Mouse (Mus musculus) liver, embryonic 15.5 days (tissue): ENCODE data around the gene Ifrd1. TPM values are rescaled to one million over a fixed set of nuclear protein-coding genes. Genes with fewer than 3 reads are reported as not detected.
A peak's percentile ranks its signal among the peaks of the same experiment; 100 is the strongest.

Source experiments
- ATAC-seq: fragments of 200-750 bp; cut with Nextera tagmentation; 2 replicates; pipeline ENCODE4 v1.8.0; 2017; ENCODE audit warnings: moderate number of reproducible peaks, mild to moderate bottlenecking, moderate library complexity; ENCODE audit not compliant: insufficient read depth
- H3K27ac ChIP-seq: fragments of 300-500 bp; sonication (generic); replicated peaks from 2 replicates; pipeline ENCODE4 v1.5.1; 2015; ENCODE audit warnings: mild to moderate bottlenecking, inconsistent platforms
- H3K27me3 ChIP-seq: fragments of 300-500 bp; sonication (generic); 2 replicates; pipeline ENCODE4 v1.6.1; 2015; ENCODE audit warnings: mild to moderate bottlenecking, inconsistent platforms
- H3K36me3 ChIP-seq: fragments of 300-500 bp; sonication (generic); replicated peaks from 2 replicates; pipeline ENCODE4 v1.6.1; 2015; ENCODE audit warnings: moderate library complexity, mild to moderate bottlenecking, inconsistent platforms
- H3K4me1 ChIP-seq: fragments of 300-500 bp; sonication (generic); replicated peaks from 2 replicates; pipeline ENCODE4 v1.6.1; 2015; ENCODE audit warnings: inconsistent platforms
- H3K4me2 ChIP-seq: fragments of 300-500 bp; sonication (generic); 2 replicates; pipeline ENCODE4 v1.6.1; 2015; ENCODE audit warnings: moderate library complexity, mild to moderate bottlenecking, inconsistent platforms
- H3K4me3 ChIP-seq: fragments of 300-500 bp; sonication (generic); replicated peaks from 2 replicates; pipeline ENCODE4 v1.5.1; 2015; ENCODE audit warnings: mild to moderate bottlenecking, inconsistent platforms
- H3K9ac ChIP-seq: fragments of 300-500 bp; sonication (generic); 2 replicates; pipeline ENCODE4 v1.6.1; 2015; ENCODE audit warnings: moderate library complexity, mild to moderate bottlenecking, inconsistent platforms
- H3K9me3 ChIP-seq: fragments of 300-500 bp; sonication (generic); replicated peaks from 2 replicates; pipeline ENCODE4 v1.6.1; 2016; ENCODE audit warnings: inconsistent platforms
- WGBS: fragments of 180-500 bp; shearing (Covaris S2); methylation state at CpG from one replicate; pipeline ENCODE4 v1.1.7; 2015; ENCODE audit warnings: mixed read lengths; ENCODE audit not compliant: insufficient replicate concordance; 5-methylcytosine and 5-hydroxymethylcytosine counted together
- polyA plus RNA-seq: library from polyadenylated mRNA; unstranded; fragments of >200 nt; fragmentation: Nextera tagmentation; extraction: Ambion mirVana; gene quantifications from 2 replicates; pipeline ENCODE4 v1.2.1, GENCODE M21; 2015

Ifrd1 gene
- polyA plus RNA-seq, 1 experiment from 2014 or later = 43.8 TPM

- H3K4me2 ChIP-seq = peak overlapping the region; percentile 95
- H3K36me3 ChIP-seq = peaks cover 25% of the 10 kb centered on the region
- 52% methylated on average over 3 of the region's 3 CpGs for WGBS
- no peaks in the 10 kb centered on the region for H3K9me3 ChIP-seq
- no peak overlapping the region for H3K9ac ChIP-seq
- ATAC-seq = no peak
- no peaks in the 10 kb centered on the region for H3K27me3 ChIP-seq
- no peak overlapping the region for H3K27ac ChIP-seq
- peak overlapping the region; percentile 9 for H3K4me3 ChIP-seq
- H3K4me1 ChIP-seq = peaks cover 37% of the 10 kb centered on the region
These were observed 28.2 kb downstream of the Ifrd1 start for GRCm38 (mm10) chr12:40220001-40220570.

GRCm38 (mm10) chr12:40218430-40218945 lies 29.8 kb downstream of the Ifrd1 start:
- Histone ChIP-seq H3K4me1 (peaks cover 27% of the 10 kb centered on the region), H3K4me3 (no peak overlapping the region), H3K27me3 (no peaks in the 10 kb centered on the region), H3K4me2 (no peak overlapping the region), H3K9ac (no peak overlapping the region), H3K36me3 (peaks cover 41% of the 10 kb centered on the region), H3K27ac (no peak overlapping the region), H3K9me3 (no peaks in the 10 kb centered on the region)
- no peak for ATAC-seq
- 42% methylated on average over 2 of the region's 2 CpGs for WGBS

GRCm38 (mm10) chr12:40217776-40218175 lies 30.5 kb downstream of the Ifrd1 start:
- no peaks in the 10 kb centered on the region for H3K27me3 ChIP-seq
- H3K4me1 ChIP-seq = peaks cover 25% of the 10 kb centered on the region
- no peak overlapping the region for H3K9ac ChIP-seq
- no peak overlapping the region for H3K4me2 ChIP-seq
- no peak for ATAC-seq
- no peaks in the 10 kb centered on the region for H3K9me3 ChIP-seq
- H3K36me3 ChIP-seq = peaks cover 47% of the 10 kb centered on the region
- H3K27ac ChIP-seq = no peak overlapping the region
- WGBS = 86% methylated on average over 2 of the region's 2 CpGs
- H3K4me3 ChIP-seq = no peak overlapping the region

- ATAC-seq = no peak
- Histone ChIP-seq H3K4me1 (peaks cover 8% of the 10 kb centered on the region), H3K36me3 (peaks cover 69% of the 10 kb centered on the region), H3K27me3 (no peaks in the 10 kb centered on the region), H3K4me3 (no peak overlapping the region), H3K4me2 (no peak overlapping the region), H3K9ac (no peak overlapping the region), H3K27ac (no peak overlapping the region), H3K9me3 (no peaks in the 10 kb centered on the region)
- 81% methylated on average over 15 of the region's 15 CpGs for WGBS
These were observed 33.1 kb downstream of the Ifrd1 start for GRCm38 (mm10) chr12:40214888-40215876.

DNA sequence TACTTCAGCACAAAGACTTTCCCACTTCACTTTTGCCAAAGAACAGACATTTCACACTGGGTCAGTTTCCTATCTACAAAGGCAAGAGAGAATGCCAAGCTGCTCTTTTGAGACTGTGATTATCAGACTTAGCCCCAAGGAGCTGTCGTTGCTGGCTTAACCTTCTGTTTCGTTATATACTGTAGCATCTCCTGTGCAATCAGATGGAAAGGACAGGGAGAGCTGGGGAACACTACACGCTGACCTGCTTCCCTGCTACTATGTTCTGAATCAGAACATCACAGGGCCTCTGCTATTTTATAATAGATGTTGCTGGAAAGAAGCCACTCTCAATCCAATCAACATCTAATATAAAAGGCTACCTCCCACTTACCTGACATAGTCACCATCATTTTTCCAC lies 39.3 kb downstream of the Ifrd1 start:
- H3K9ac ChIP-seq = no peak overlapping the region
- peaks cover 83% of the 10 kb centered on the region for H3K36me3 ChIP-seq
- WGBS = 83% methylated on average over 3 of the region's 3 CpGs
- no peaks in the 10 kb centered on the region for H3K4me1 ChIP-seq
- no peak overlapping the region for H3K4me2 ChIP-seq
- H3K27ac ChIP-seq = no peak overlapping the region
- no peaks in the 10 kb centered on the region for H3K9me3 ChIP-seq
- no peak for ATAC-seq
- H3K4me3 ChIP-seq = no peak overlapping the region
- H3K27me3 ChIP-seq = no peaks in the 10 kb centered on the region

DNA sequence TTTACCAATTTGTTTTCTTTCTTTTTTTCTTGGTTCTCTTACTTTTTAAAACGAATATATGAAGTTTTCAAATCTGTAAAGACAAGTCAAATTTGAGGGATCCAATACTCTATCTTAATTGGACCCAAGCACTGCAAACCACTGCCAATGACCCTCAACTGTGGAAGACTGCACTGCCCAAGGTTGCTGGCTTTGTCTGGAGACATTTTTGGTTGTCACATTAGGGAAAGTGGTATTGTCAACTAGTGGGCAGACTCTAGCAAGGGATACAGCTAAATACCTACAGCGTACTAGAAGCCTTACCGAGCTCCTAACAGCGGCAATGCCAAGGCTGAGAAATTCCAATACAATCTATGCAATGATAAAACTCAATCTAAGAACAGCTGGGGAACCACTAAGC lies 40.4 kb downstream of the Ifrd1 start:
- H3K9me3 ChIP-seq = no peaks in the 10 kb centered on the region
- no peak overlapping the region for H3K4me3 ChIP-seq
- 84% methylated on average over 4 of the region's 4 CpGs for WGBS
- no peak overlapping the region for H3K27ac ChIP-seq
- no peak overlapping the region for H3K4me2 ChIP-seq
- ATAC-seq = no peak
- no peak overlapping the region for H3K9ac ChIP-seq
- no peaks in the 10 kb centered on the region for H3K4me1 ChIP-seq
- H3K36me3 ChIP-seq = peaks cover 83% of the 10 kb centered on the region
- no peaks in the 10 kb centered on the region for H3K27me3 ChIP-seq

GRCm38 (mm10) chr12:40202161-40203035 lies 45.9 kb downstream of the Ifrd1 start:
- WGBS = 82% methylated on average over 7 of the region's 7 CpGs
- ATAC-seq = no peak
- H3K9ac ChIP-seq = no peak overlapping the region
- H3K36me3 ChIP-seq = peaks cover 57% of the 10 kb centered on the region
- H3K4me1 ChIP-seq = no peaks in the 10 kb centered on the region
- H3K4me3 ChIP-seq = no peak overlapping the region
- no peaks in the 10 kb centered on the region for H3K9me3 ChIP-seq
- no peak overlapping the region for H3K27ac ChIP-seq
- no peak overlapping the region for H3K4me2 ChIP-seq
- no peaks in the 10 kb centered on the region for H3K27me3 ChIP-seq

- ATAC-seq = no peak
- H3K36me3 ChIP-seq = peaks cover 41% of the 10 kb centered on the region
- WGBS = 74% methylated on average over 6 of the region's 6 CpGs
- H3K9me3 ChIP-seq = no peaks in the 10 kb centered on the region
- no peaks in the 10 kb centered on the region for H3K4me1 ChIP-seq
- H3K4me3 ChIP-seq = no peak overlapping the region
- no peak overlapping the region for H3K4me2 ChIP-seq
- no peaks in the 10 kb centered on the region for H3K27me3 ChIP-seq
- no peak overlapping the region for H3K9ac ChIP-seq
- no peak overlapping the region for H3K27ac ChIP-seq
These were observed 47.6 kb downstream of the Ifrd1 start for GRCm38 (mm10) chr12:40200484-40201235.

DNA sequence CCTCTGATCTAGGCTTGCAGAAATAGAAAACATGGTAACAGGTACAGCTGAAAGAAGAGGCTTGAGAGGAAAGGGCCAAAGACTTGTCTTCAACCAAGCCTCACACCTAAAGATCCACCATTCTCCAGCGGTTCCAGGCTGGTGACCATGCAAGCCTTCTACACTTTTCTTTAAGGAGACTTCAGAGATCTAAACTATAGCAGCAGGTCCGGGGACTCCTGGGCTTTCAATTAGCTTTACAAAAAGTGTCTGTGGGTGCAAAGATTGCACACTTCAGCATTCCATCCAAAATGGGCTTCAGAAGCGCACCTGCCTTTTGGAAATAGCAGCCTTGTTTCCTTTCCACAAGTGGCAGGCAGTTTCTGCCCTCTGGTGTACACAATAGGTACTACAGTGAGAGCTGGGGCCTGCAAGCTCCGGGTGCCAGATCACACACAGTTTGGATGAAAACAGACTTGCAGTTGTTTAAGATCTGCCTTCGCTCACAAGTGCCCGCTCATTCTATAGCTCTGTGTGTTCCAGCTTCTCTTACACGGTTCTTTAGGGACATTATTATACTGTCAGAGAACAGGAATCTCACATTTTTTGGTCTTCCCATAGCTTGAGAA lies 48.4 kb downstream of the Ifrd1 start:
- 44% methylated on average over 7 of the region's 7 CpGs for WGBS
- H3K27ac ChIP-seq = no peak overlapping the region
- no peaks in the 10 kb centered on the region for H3K9me3 ChIP-seq
- no peak overlapping the region for H3K4me2 ChIP-seq
- H3K9ac ChIP-seq = no peak overlapping the region
- peaks cover 33% of the 10 kb centered on the region for H3K36me3 ChIP-seq
- H3K4me3 ChIP-seq = no peak overlapping the region
- H3K27me3 ChIP-seq = no peaks in the 10 kb centered on the region
- no peaks in the 10 kb centered on the region for H3K4me1 ChIP-seq
- no peak for ATAC-seq

GRCm38 (mm10) chr12:40199302-40199701 lies 49.0 kb downstream of the Ifrd1 start, which contains the start of gene Lsmem1:
TSS of gene Lsmem1 (minus strand) at chr12:40199490.
- 75% methylated on average over 8 of the region's 8 CpGs for WGBS
- H3K4me3 ChIP-seq = no peak within 1 kb of the TSS
- no peaks in the 10 kb centered on the region for H3K4me1 ChIP-seq
- peaks cover 27% of the 10 kb centered on the region for H3K36me3 ChIP-seq
- no peaks in the 10 kb centered on the region for H3K9me3 ChIP-seq
- no peak within 1 kb of the TSS for H3K4me2 ChIP-seq
- H3K27ac ChIP-seq = no peak within 1 kb of the TSS
- ATAC-seq = no peak
- no peak within 1 kb of the TSS for H3K9ac ChIP-seq
- no peaks in the 10 kb centered on the region for H3K27me3 ChIP-seq
